Mouse (Mus musculus): ENCODE measurements around the gene Vdac1.
"Not testable (repeated sequence)": the region's sequence is repeated elsewhere in the genome, so short reads cannot be mapped to it uniquely, and the experiment has no call there.

Gene Vdac1

DNA sequence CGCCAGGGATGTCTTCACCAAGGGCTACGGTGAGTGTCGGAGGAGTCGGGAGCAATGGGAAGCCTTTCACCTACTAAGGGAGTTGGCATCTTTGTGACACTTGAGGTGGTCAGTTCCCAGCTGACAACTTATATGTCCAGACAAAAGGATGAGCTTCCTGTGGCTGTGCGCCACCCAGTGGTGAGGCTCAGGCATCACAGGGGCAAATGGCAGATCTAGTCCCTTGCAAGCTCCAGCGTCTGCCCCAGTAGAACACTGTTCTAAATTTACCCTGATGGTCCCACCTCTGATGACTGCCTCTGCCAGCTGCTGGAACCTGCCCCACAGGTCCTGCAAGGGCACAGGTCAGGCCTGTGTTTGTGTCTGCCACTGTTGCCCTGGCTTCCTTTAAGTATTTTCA is 13.7 kb downstream of the Vdac1 start:
- peak; percentile 59 for DNase-seq (ENCODE audit: low spot score)

DNA sequence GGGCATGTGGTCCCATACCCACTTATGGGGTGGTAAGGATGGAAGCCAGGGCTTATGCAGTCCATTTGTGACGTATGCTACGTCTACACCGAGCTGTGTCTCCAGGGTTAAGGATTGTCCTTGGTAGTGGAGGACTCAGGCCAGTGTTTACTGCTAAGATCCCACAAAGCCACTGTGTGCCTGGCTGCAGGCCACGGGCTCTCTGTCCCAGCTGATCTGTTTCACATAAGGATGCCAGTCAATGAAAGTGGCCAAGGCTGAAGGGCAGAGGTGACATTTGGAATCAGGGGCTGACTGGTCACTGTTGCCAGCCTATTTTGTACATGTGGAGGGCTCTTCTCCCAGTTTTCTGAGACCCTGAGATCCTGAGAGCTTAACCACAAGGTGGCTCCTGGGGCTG is 16.9 kb downstream of the Vdac1 start:
- DNase-seq (ENCODE audit: low spot score) = no peak

DNA sequence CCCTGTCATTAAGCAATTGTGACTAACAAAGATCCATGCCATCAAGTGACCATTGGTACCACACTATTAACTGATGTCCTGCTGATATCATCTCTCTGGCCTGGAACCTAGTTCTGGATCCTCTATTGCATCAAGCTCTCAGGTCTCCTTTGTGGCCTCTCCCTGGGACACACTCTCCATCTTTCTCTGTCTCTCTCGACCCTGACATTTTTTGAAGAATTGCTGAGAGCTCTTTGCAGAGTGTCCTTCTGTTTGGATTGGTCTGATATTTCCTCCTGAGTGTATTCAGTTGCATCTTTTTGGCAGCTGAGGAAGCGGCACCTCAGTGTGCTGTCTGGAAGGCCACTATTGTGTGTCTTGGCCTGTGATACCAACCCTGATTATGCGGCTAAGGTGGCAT is 18.6 kb downstream of the Vdac1 start:
- DNase-seq (ENCODE audit: low spot score) = no peak

DNA sequence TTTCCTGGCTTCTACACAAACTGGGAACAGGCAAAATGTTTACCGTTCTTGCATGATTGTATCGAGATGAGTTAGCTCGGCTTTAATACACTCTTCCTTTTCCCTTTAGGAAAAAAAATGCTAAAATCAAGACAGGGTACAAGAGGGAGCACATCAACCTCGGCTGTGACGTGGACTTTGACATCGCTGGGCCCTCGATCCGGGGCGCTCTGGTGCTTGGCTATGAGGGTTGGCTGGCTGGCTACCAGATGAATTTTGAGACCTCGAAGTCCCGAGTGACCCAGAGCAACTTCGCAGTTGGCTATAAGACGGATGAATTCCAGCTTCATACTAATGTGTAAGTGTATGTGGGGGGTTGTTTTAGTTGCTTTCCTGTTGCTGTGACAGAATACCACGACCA is 23.1 kb downstream of the Vdac1 start:
- DNase-seq (ENCODE audit: low spot score) = no peak

DNA sequence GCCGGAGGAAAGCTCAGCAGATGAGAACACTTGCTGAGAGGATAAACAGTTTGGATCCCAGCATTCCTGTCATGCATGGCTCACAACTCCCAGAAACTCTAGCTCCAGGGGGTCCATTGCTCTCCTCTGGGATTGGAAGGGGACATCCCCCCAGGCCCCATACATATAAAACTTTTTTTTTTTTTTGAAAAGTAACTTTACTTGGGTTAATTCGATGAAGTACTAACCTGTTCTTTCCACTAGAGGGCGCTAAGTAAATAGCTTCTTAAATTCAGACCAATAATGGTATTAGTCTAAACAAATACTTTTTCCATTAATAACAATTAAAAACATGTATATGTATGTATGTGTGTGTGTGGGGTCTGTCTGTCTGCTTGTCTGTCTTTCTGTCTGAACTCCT is 24.0 kb downstream of the Vdac1 start:
- no peak for DNase-seq (ENCODE audit: low spot score)

DNA sequence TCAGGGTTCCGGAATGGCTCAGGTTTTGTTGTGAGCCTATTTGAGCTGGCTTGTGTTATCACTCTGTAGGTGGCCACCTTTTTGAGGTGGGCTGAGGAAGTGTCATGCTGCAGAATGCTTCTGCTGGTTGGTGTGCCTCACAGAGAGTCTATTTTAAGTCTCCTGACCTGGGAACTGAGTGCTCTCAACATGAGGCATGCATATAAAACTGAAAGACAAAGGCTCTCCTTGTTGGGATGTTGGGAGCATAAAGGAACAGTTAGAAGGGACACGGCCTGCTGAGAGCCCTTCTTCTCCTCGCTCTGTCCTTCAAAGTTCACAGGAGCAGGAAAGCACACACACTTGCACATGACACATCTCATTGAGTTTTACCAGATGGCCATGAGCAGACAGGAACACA is 26.2 kb downstream of the Vdac1 start:
- no peak for DNase-seq (ENCODE audit: low spot score)

DNA sequence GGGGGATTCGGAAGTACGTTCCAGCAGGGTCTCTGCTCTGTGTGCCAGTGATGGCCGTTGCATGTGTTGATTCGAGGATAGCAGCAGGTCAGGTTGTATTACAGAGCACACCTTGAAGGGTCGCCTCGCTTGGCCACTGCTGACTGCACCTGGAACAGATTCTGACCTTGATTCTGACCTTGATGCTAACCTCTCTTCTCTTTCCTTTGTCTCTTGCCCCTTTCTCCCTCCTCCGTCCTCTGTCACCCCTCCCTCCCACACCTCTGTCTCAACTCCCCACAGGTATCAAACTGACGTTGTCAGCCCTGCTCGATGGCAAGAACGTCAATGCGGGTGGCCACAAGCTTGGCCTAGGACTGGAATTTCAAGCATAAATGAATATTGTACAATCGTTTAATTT is 27.5 kb downstream of the Vdac1 start:
- DNase-seq (ENCODE audit: low spot score) = no peak

DNA sequence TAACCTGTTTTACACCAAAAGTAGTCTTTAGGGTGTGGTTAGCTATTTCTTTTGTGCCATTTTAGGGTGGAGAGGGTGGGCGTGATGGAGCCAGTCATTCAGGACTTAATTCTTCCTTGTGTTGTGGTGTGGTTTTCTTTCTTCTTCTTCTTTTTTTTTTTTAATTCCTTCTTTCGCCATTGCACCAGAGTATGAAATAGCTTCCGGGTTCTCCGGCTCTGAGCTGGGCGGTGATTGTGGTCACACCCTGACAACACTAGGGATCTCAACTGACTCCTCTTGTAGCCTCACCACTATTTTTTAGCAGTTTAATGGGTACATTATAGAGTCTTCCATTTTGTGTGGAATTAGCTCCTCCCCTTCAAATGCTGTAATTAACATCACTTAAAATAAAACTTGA is 28.3 kb downstream of the Vdac1 start:
- DNase-seq (ENCODE audit: low spot score) = not testable (repeated sequence)

DNA sequence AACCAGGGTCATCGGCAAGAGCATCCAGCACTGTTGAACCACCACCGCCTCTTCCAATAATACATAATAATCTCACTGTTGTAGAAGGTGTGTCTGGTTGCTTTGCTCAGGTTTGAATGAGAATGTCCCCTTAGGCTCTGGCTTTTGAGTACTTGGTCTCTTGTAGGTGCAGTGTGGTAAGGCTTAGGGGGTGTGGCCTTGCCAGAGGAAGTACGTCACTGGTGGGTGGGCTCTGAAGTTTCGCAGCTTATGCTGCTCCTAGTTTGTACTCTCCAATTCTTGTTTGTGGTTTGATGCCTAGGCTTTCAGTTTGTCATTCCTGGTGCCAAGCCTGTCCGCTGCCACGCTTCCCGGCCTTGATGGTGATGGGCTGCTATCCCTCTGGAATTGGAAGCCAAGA is 29.3 kb downstream of the Vdac1 start:
- no peak for DNase-seq (ENCODE audit: low spot score)

DNA sequence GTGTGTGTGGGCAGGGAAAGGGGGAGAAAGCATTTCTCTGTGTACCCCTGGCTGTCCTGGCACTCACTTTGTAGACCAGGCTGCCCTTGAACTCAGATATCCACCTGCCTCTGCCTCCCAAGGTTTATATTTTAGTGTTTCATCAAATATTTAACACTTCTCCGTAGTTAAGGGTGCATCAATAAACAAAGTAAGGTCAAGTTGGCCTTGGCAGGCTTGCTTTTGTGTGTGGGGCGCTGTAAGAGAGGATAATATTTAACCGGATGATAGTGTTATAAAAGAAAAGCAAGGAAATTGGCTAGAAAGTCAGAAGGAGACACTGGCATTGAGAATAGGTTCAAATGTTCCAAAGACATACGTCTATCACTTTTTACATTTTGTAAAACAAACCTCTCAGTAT is 33.8 kb downstream of the Vdac1 start:
- DNase-seq (ENCODE audit: low spot score) = no peak

DNA sequence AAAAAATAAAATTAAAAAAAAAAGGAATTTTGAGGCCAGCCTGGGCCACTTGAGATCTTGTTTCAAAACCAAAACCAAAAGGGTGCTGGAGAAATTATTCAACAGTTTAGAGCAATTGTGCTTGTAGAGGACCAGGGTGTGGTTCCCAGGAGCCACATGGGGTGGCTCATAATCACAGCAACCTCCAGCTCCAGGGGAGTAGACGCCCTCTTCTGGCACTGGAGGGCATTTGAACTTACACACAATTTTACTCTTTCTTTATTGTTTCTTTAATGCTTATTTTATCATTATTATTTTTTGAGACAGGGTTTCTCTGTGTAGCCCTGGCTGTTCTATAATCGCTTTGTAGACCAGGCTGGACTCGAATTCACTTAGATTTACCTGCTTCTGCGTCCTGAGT is 34.7 kb downstream of the Vdac1 start:
- no peak for DNase-seq (ENCODE audit: low spot score)

DNA sequence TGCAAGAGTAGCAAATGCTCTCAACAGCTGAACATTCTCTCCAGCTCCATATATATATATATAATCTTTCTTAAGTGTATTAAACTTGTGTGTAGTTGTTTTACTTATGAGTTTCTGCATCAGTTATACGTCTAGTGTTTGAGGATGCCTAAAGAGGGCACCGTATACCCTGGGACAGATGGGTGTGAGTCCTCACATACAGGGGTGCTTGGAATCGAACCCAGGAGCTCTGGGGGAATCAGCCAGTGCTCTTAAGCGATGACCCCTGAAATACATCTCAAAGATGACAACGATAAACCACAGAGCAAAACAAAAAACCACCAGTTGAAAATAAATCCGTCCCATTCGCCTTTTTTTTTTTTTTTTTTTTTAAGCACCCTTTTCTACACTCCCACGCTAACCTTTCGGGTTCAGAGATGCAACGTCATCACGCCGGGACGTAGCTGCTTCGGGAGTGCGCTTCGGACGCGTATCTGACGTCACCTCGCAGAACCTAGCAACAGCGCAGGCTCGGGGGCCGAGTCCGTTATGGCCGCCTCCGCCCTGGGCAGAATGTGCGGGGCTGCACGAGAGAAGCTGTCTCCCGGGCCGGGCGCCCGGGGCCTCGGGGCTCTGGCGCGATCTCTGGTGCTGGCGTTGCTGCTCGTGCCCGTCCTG is 35.4 kb downstream of the Vdac1 start, which contains the start of gene 9530068E07Rik:
TSS of gene 9530068E07Rik (plus strand) at position 489 of the 657 bp plus-strand sequence.
- peak; percentile 92 for DNase-seq (ENCODE audit: low spot score)

DNA sequence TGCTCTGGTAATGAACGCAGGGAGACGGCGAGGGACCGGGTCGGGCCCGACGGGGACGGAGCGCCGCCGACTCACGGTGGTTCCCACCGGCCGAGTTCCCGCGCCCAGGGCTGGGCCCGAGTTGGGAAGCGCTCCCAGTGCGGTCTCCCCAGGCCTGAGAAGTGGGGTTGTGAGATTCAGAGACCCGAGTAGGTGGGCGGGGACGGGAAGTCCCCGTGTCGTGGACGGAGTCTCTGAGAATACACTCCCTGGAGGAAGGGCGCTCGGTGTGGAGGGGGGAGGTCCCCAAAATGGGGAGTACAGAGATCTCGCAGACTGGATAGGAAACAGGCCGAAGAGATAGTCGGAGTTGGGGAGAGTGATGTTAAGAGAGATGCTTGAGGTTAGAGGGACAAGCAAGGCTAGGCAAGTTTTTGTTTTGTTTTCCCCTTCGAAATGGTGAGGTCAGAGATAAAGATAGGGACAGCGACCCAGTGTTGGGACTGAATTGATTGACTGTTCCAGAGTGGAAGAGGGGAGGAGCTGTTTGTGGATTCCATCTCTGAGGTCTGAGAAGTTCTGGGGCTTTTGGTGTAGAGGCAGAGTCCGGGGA is 36.0 kb downstream of the Vdac1 start:
- DNase-seq (ENCODE audit: low spot score) = no peak

DNA sequence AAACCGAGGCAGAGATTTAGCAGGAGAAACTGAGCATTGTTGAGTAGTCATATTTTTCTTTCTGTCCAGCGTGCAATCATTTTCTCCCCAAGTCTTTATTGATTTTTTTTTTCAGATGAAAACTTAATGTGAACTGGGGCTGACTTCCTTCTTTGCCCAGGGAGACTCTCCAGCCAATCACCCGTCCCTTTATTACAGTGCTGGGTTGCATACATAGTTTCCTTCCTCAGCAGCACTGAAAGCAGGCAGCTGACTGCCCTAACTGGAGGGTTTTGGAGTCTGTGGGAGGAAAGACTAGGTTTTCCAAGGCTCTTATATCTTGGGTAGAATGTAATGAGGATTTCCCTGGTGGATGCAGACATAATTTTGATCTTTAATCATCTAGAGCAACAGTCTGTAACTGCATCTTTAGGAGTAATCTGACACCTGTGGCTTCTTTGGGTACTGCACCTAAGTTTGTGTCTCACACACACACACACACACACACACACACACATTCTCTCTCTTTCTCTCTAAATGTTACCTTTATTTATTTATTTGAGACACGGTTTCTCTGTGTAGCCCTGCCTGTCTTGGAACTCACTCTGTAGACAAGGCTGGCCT is 36.8 kb downstream of the Vdac1 start:
- no peak for DNase-seq (ENCODE audit: low spot score)

DNA sequence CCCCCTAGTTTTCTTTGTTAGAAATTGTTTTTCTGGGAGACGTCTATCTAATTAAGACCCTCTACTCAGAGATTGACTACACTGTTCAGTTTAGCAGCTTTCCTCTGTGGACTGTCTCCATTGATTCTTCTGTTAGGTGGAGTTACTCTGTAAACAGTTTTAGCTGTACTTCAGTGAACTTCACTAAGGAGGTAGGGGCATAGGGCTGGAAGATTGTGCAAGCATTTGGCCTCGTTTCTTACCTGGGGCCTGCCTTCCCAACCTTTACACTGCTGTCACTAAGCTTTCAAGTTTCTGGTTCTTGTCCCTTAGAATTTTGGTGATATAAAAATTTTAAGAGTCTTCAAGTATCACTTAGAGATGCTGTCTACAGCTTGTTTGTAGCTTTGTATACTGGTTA is 40.8 kb downstream of the Vdac1 start:
- no peak for DNase-seq (ENCODE audit: low spot score)

DNA sequence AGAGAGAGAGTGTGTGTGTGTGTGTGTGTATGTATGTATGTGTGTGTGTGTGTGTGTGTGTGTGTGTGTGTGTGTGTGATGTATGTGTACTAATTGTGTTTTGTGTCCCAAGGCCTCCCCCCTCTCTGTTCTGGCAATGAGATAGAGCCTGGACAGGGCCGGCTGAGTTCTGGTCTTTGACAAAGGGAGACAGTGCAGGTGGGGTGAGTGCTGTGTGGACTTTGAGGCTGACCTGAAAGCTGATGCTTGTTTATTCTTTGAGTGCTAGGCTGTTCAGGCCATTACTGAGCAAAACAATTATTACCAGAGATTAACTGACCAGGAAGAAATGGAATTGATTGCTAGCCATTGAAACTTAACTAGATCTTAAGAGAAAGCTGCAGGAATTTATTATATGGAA is 41.9 kb downstream of the Vdac1 start:
- no peak for DNase-seq (ENCODE audit: low spot score)

DNA sequence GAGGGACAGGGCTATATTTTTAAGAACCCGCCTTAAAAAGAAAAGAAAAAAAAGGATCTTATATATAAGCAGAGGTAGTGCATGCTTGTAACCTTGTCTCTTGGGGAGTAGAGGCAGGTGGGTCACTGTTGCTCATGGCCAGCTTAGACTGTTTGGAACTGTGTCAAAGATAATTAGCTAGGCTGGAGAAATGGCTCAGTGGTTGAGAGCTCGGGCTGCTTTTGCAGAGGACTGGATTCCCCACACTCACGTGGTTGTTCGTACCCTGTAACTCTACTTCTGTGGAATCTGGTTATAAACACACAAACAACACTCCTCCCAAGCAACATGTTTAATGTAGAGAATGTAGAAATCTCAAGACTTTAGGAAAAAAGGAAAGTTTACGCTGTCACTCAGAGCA is 43.5 kb downstream of the Vdac1 start:
- no peak for DNase-seq (ENCODE audit: low spot score)

DNA sequence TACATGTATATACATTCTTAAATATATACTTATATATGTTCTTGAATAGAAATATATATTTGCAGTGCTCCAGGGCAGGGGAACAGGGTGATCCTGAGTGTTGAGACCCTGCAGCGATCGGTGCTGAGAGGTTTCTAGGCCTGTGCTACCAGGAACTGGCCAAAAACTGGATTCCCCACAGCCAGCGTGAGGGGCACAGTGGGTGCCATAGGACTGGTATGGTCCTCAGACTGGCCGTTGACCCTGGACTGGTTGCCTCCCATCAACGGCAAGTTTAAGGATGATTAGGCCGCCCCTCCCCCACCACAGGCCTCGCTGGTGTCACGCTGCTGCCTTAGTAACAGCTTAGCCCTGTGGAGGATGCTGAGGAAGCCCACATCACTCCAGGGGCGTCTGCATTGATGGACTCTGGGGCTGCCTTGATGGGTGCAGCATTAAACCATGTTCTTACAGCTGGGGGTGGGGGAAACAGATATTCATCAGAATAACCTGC is 44.6 kb downstream of the Vdac1 start:
- DNase-seq (ENCODE audit: low spot score) = no peak

DNA sequence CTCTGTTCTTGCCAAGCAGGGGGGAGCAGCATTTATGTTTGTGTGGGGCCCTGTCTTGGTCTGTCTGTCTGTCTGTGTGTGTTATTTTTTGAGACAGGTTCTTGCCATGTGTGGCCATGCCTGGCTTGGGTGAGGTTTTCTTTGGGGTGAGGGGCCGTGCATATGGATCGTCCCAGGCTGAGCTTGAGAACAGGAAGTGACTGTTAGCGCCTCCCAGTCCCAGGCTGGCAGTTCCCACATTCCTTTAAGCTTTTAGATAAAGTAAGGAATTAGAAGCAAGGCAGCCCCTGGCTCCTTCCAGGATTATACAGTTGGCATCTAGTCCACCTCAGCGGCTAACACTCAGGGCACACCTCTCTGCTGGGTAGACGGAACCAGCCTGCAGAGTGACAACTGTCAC is 48.7 kb downstream of the Vdac1 start:
- no peak for DNase-seq (ENCODE audit: low spot score)

DNA sequence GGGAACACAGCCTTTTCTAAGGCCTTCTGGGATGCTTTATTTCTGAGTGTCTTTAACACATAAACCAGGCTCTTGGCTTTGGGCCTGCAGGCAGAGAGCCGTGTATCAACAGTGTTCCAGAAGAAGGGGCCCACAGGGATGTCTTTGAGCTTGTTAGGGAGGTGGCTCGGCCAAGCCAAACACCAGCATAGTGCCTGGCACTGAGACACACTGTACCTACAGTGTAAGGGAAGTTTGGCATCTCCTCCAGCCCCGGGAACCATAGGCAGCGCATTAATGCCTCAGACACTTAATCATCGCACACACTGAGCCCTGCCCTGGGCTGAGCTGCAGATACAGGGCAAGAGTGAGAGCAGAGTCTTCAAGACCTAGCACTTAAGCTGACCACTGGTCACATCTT is 57.7 kb downstream of the Vdac1 start:
- no peak for DNase-seq (ENCODE audit: low spot score)

DNA sequence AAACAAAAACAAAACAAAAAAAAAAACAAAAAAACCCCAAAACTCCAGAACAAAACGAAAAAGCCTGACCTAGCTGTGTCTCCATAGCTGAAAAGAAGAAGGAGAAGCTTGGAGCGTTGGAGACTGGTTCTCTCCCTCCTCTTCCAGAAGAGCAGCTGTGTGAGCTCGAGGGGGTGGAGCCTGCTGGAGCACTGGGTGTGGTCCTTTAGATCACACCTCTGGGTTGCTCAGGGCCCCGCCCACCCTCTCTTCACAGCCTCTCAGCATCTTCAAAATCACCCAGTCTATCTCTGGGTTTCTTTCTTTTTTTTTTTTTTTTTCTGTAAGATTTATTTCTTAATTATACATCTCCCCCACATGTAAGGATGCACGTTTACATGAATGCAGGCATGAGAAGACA is 58.6 kb downstream of the Vdac1 start:
- DNase-seq (ENCODE audit: low spot score) = no peak

DNA sequence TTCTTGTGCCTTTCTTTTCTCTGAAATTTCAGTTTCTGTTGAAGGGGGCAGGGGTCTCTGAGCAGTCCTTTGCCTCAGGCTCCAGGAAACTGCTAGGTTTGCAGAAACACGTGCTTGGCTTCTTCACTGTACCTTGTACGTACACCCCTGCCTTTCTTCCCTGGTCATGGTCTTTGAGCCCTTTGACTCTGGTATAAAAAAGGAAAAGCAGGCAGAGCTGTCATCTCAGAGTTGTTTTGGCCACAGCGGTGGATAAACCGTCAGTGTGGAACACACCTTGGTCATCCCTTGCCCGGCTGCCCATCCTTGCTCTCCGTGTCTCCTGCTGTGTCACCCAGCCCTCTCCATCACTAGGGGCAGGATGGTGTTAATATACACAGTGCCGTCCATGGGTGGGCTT is 59.2 kb downstream of the Vdac1 start:
- no peak for DNase-seq (ENCODE audit: low spot score)

DNA sequence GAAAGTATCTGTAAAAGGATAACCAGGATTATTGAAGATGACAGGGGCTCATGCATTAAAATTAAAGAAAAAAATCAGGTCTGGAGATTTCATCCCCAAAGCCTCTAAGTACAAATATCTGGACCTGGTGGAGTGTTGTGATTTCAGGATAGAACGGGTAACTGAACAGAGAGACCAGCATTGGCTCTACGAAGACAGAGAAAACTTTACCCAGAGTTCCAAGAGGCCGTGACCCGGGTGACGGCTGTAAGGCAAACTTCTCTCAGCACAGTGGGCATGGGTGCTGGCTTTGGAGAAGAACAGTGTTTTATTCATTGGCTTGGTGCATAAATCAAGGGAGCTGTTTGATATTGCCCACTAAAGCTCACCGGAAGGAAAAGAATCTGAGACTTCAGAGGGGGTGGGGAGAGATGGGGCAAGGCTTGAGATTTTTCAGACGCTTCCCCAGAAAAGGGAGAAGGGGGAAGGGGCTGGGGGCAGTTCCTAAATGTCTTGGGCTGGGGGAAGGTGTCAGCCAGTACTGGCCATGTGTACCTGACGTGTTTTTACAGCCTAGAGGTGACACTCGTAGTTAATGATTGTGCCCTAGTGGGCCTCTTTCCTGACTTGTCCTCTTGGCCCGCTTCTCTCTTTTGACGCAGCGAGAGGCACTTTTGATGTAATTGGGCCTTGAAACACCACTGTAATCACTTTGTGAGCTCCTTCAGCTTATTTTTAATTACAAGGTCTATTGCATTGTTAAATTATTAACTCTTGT is 59.8 kb downstream of the Vdac1 start:
- DNase-seq (ENCODE audit: low spot score) = no peak
